Mouse (Mus musculus): ENCODE measurements around the gene Dgkg. TPM values are rescaled to one million over a fixed set of nuclear protein-coding genes. Genes with fewer than 3 reads are reported as not detected.

Dgkg gene
- polyA plus RNA-seq, 2 experiments, result 0.28 to 0.46 TPM

- H3K4me1 ChIP-seq (replicated peaks; ENCODE audit: control insufficient read depth in 2 of 2, insufficient read depth in 2 of 2, low read length in 1 of 2), result no peaks in the 10 kb centered on the region
- H3K9me3 ChIP-seq (ENCODE audit: control insufficient read depth, low read length), result no peaks in the 10 kb centered on the region
- no peak overlapping the region for H3K4me2 ChIP-seq (ENCODE audit: low read depth)
- ATAC-seq (ENCODE audit: insufficient read depth), result no peak
- no peak overlapping the region for H3K27ac ChIP-seq
- H3K4me3 ChIP-seq (ENCODE audit: insufficient read depth in 1 of 2, low read depth in 2 of 2, low read length in 2 of 2), result no peak overlapping the region
- TF ChIP-seq CTCF (IDR thresholded peaks at IDR 0.05; ENCODE audit: low read depth), result no peak
- TF ChIP-seq EP300 (IDR thresholded peaks at IDR 0.05; ENCODE audit: low read depth), result no peak
- H3K9ac ChIP-seq (replicated peaks), result no peak overlapping the region
- WGBS (ENCODE audit: insufficient replicate concordance), result 38% methylated on average over 4 of the region's 4 CpGs
- no peak for DNase-seq (ENCODE audit: low read depth in 3 of 3, low spot score in 3 of 3)
- H3K27me3 ChIP-seq (ENCODE audit: control insufficient read depth, insufficient read depth, low read length), result no peaks in the 10 kb centered on the region
- H3K36me3 ChIP-seq (replicated peaks; ENCODE audit: control insufficient read depth, insufficient read depth, low read depth), result no peaks in the 10 kb centered on the region
Observed at GRCm38 (mm10) chr16:22526386-22526785, 130.6 kb downstream of the Dgkg start.

GRCm38 (mm10) chr16:22517431-22518384, 139.3 kb downstream of the Dgkg start:
- no peak overlapping the region for H3K27ac ChIP-seq

GRCm38 (mm10) chr16:22515476-22515875, 141.5 kb downstream of the Dgkg start:
- Histone ChIP-seq H3K4me2 (ENCODE audit: low read depth) (no peak overlapping the region), H3K9ac (replicated peaks) (no peak overlapping the region), H3K9me3 (ENCODE audit: control insufficient read depth, low read length) (no peaks in the 10 kb centered on the region), H3K27ac (no peak overlapping the region), H3K36me3 (replicated peaks; ENCODE audit: control insufficient read depth, insufficient read depth, low read depth) (no peaks in the 10 kb centered on the region), H3K4me3 (ENCODE audit: insufficient read depth in 1 of 2, low read depth in 2 of 2, low read length in 2 of 2) (no peak overlapping the region), H3K27me3 (ENCODE audit: control insufficient read depth, insufficient read depth, low read length) (no peaks in the 10 kb centered on the region), H3K4me1 (replicated peaks; ENCODE audit: control insufficient read depth in 2 of 2, insufficient read depth in 2 of 2, low read length in 1 of 2) (no peaks in the 10 kb centered on the region)
- DNase-seq (ENCODE audit: low read depth in 3 of 3, low spot score in 3 of 3) (no peak), ATAC-seq (ENCODE audit: insufficient read depth) (no peak)
- TF ChIP-seq EP300 (IDR thresholded peaks at IDR 0.05; ENCODE audit: low read depth) (no peak), CTCF (IDR thresholded peaks at IDR 0.05; ENCODE audit: low read depth) (no peak)
- WGBS (ENCODE audit: insufficient replicate concordance), result 46% methylated on average over 5 of the region's 5 CpGs

More at GRCm38 (mm10) chr16:22517431-22518384, 139.3 kb downstream of the Dgkg start:
- no peak overlapping the region for H3K9ac ChIP-seq (replicated peaks)
- DNase-seq (ENCODE audit: low read depth in 3 of 3, low spot score in 3 of 3) (no peak), ATAC-seq (ENCODE audit: insufficient read depth) (no peak)
- H3K4me3 ChIP-seq (ENCODE audit: insufficient read depth in 1 of 2, low read depth in 2 of 2, low read length in 2 of 2), result no peak overlapping the region
- WGBS (ENCODE audit: insufficient replicate concordance), result 14% methylated on average over 20 of the region's 20 CpGs
- no peak for TF ChIP-seq CTCF (IDR thresholded peaks at IDR 0.05; ENCODE audit: low read depth)
- no peak for TF ChIP-seq EP300 (IDR thresholded peaks at IDR 0.05; ENCODE audit: low read depth)
- H3K4me1 ChIP-seq (replicated peaks; ENCODE audit: control insufficient read depth in 2 of 2, insufficient read depth in 2 of 2, low read length in 1 of 2), result no peaks in the 10 kb centered on the region
- no peaks in the 10 kb centered on the region for H3K36me3 ChIP-seq (replicated peaks; ENCODE audit: control insufficient read depth, insufficient read depth, low read depth)
- no peak overlapping the region for H3K4me2 ChIP-seq (ENCODE audit: low read depth)
- no peaks in the 10 kb centered on the region for H3K27me3 ChIP-seq (ENCODE audit: control insufficient read depth, insufficient read depth, low read length)
- H3K9me3 ChIP-seq (ENCODE audit: control insufficient read depth, low read length), result no peaks in the 10 kb centered on the region

GRCm38 (mm10) chr16:22510861-22511637, 146.0 kb downstream of the Dgkg start:
- ATAC-seq (ENCODE audit: insufficient read depth), result no peak
- WGBS (ENCODE audit: insufficient replicate concordance), result 45% methylated on average over 9 of the region's 9 CpGs

More at GRCm38 (mm10) chr16:22510861-22511637, 146.0 kb downstream of the Dgkg start:
- Histone ChIP-seq H3K27ac (no peak overlapping the region), H3K9ac (replicated peaks) (no peak overlapping the region), H3K4me3 (ENCODE audit: insufficient read depth in 1 of 2, low read depth in 2 of 2, low read length in 2 of 2) (no peak overlapping the region), H3K36me3 (replicated peaks; ENCODE audit: control insufficient read depth, insufficient read depth, low read depth) (no peaks in the 10 kb centered on the region), H3K9me3 (ENCODE audit: control insufficient read depth, low read length) (no peaks in the 10 kb centered on the region), H3K4me1 (replicated peaks; ENCODE audit: control insufficient read depth in 2 of 2, insufficient read depth in 2 of 2, low read length in 1 of 2) (no peaks in the 10 kb centered on the region), H3K4me2 (ENCODE audit: low read depth) (no peak overlapping the region), H3K27me3 (ENCODE audit: control insufficient read depth, insufficient read depth, low read length) (no peaks in the 10 kb centered on the region)
- no peak for TF ChIP-seq CTCF (IDR thresholded peaks at IDR 0.05; ENCODE audit: low read depth)
- TF ChIP-seq EP300 (IDR thresholded peaks at IDR 0.05; ENCODE audit: low read depth), result no peak
- DNase-seq (ENCODE audit: low read depth in 3 of 3, low spot score in 3 of 3), result no peak
